Mouse (Mus musculus): ENCODE measurements around the gene Rbmx2. TPM values are rescaled to one million over a fixed set of nuclear protein-coding genes. Genes with fewer than 3 reads are reported as not detected.

Gene Rbmx2
- polyA plus RNA-seq, 1 experiment from 2014 or later = 13.4 TPM

- Histone ChIP-seq H3K9ac (ENCODE audit: low read depth, low read length) (no peak overlapping the region), H3K27ac (ENCODE audit: low read depth, low read length) (no peak overlapping the region)
- TF ChIP-seq CTCF (IDR thresholded peaks at IDR 0.05; ENCODE audit: low read depth) = no peak
Observed at GRCm38 (mm10) chrX:48683857-48684256, 10.9 kb upstream of the Rbmx2 start.

DNA sequence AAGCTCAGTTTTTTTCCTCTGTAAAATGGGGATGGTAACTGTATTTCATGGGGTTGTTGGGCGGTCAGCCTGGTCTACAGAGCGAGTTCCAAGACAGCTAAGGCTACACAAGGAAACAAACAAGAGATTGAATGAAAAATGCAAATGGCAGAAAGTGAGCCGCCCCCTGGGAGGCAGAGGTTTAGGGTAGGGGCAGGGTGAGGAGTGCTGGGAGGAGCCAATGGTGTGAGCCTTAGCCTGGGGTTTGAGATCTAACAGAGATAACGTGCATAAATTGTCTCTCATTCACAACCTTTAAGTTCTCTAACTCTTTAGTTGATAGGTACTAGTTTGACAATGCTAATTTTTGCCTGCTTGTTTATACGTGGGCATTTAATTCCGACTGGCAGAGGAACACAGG lies 344 bp upstream of the Rbmx2 start:
- no peak for TF ChIP-seq CTCF (IDR thresholded peaks at IDR 0.05; ENCODE audit: low read depth)
- H3K9me3 ChIP-seq (ENCODE audit: control insufficient read depth) = no peaks in the 10 kb centered on the region
- no peak overlapping the region for H3K27ac ChIP-seq (ENCODE audit: low read depth, low read length)
- 20% methylated on average over 6 of the region's 6 CpGs for WGBS
- H3K4me2 ChIP-seq (replicated peaks; ENCODE audit: low read depth) = peak overlapping the region; percentile 61
- H3K9ac ChIP-seq (ENCODE audit: low read depth, low read length) = no peak overlapping the region
- no peaks in the 10 kb centered on the region for H3K4me1 ChIP-seq (replicated peaks; ENCODE audit: control insufficient read depth, insufficient read depth, low read length)
- H3K4me3 ChIP-seq (ENCODE audit: low read depth, low read length) = peak overlapping the region; percentile 56
- no peaks in the 10 kb centered on the region for H3K27me3 ChIP-seq (replicated peaks; ENCODE audit: control insufficient read depth, insufficient read depth, low read length)
- H3K36me3 ChIP-seq (ENCODE audit: control insufficient read depth, insufficient read depth) = no peaks in the 10 kb centered on the region
- 0 out of 2 replicates have a peak, but pooled peaks have one; percentile 2 for ATAC-seq

More at GRCm38 (mm10) chrX:48683857-48684256, 10.9 kb upstream of the Rbmx2 start:
- ATAC-seq = no peak
- no peak overlapping the region for H3K4me3 ChIP-seq (ENCODE audit: low read depth, low read length)
- WGBS = 72% methylated on average over 5 of the region's 5 CpGs
- H3K4me2 ChIP-seq (replicated peaks; ENCODE audit: low read depth) = no peak overlapping the region
- no peaks in the 10 kb centered on the region for H3K27me3 ChIP-seq (replicated peaks; ENCODE audit: control insufficient read depth, insufficient read depth, low read length)
- H3K4me1 ChIP-seq (replicated peaks; ENCODE audit: control insufficient read depth, insufficient read depth, low read length) = no peaks in the 10 kb centered on the region
- no peaks in the 10 kb centered on the region for H3K36me3 ChIP-seq (ENCODE audit: control insufficient read depth, insufficient read depth)
- H3K9me3 ChIP-seq (ENCODE audit: control insufficient read depth) = no peaks in the 10 kb centered on the region

DNA sequence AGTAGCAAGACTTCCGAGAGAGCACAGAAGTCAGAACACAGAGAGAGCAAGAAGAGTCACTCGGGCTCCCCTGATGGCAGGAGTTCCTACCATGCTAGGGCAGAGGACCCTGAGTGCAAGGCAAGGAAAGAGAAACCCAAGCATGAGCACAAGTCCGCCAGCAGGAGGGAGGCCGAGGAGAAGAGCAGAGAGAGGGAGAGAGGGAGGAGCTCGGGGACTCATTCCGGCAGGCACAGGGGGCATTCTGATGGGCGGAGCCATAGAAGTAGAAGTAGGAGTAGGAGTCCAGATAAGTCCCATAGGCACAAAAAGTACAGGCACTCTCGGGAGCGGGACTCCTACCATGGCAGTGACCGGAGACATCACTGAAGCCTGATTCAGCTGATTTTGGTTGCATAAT lies 14.9 kb downstream of the Rbmx2 start:
- no peak overlapping the region for H3K9ac ChIP-seq (ENCODE audit: low read depth, low read length)
- WGBS = 89% methylated on average over 10 of the region's 10 CpGs
- H3K4me1 ChIP-seq (replicated peaks; ENCODE audit: control insufficient read depth, insufficient read depth, low read length) = no peaks in the 10 kb centered on the region
- no peak overlapping the region for H3K4me2 ChIP-seq (replicated peaks; ENCODE audit: low read depth)
- TF ChIP-seq CTCF (IDR thresholded peaks at IDR 0.05; ENCODE audit: low read depth) = no peak
- H3K36me3 ChIP-seq (ENCODE audit: control insufficient read depth, insufficient read depth) = no peaks in the 10 kb centered on the region
- H3K27me3 ChIP-seq (replicated peaks; ENCODE audit: control insufficient read depth, insufficient read depth, low read length) = no peaks in the 10 kb centered on the region
- no peak for ATAC-seq
- no peaks in the 10 kb centered on the region for H3K9me3 ChIP-seq (ENCODE audit: control insufficient read depth)
- H3K4me3 ChIP-seq (ENCODE audit: low read depth, low read length) = no peak overlapping the region
- no peak overlapping the region for H3K27ac ChIP-seq (ENCODE audit: low read depth, low read length)

DNA sequence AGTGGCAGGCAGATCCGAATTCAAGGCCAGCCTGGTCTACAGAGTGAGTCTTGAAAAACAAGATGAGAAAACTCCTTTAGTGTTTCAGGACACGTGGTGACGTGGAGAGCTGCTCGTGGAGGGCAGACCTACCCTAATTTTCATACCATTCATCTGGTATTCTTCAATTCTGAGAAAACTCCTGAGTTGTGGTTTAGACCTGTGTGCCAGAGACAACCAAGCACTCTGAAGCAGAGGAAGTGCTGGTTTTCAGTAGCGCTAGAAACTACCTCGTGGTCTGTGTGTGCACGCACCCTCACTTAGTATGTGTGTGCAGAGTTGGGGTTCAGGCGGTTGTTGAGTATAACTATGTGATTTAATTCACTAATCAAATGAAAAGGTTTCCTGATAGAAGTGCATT lies 18.0 kb downstream of the Rbmx2 start:
- no peak overlapping the region for H3K27ac ChIP-seq (ENCODE audit: low read depth, low read length)
- ATAC-seq = no peak
- no peaks in the 10 kb centered on the region for H3K27me3 ChIP-seq (replicated peaks; ENCODE audit: control insufficient read depth, insufficient read depth, low read length)
- H3K4me2 ChIP-seq (replicated peaks; ENCODE audit: low read depth) = no peak overlapping the region
- no peak for TF ChIP-seq CTCF (IDR thresholded peaks at IDR 0.05; ENCODE audit: low read depth)
- WGBS = 87% methylated on average over 8 of the region's 8 CpGs
- H3K4me1 ChIP-seq (replicated peaks; ENCODE audit: control insufficient read depth, insufficient read depth, low read length) = no peaks in the 10 kb centered on the region
- H3K9ac ChIP-seq (ENCODE audit: low read depth, low read length) = no peak overlapping the region
- no peak overlapping the region for H3K4me3 ChIP-seq (ENCODE audit: low read depth, low read length)
- no peaks in the 10 kb centered on the region for H3K36me3 ChIP-seq (ENCODE audit: control insufficient read depth, insufficient read depth)
- no peaks in the 10 kb centered on the region for H3K9me3 ChIP-seq (ENCODE audit: control insufficient read depth)

GRCm38 (mm10) chrX:48754710-48755283 lies 60.0 kb downstream of the Rbmx2 start:
- Histone ChIP-seq H3K4me2 (replicated peaks; ENCODE audit: low read depth) (no peak overlapping the region), H3K9ac (ENCODE audit: low read depth, low read length) (no peak overlapping the region), H3K27ac (ENCODE audit: low read depth, low read length) (no peak overlapping the region), H3K4me1 (replicated peaks; ENCODE audit: control insufficient read depth, insufficient read depth, low read length) (no peaks in the 10 kb centered on the region), H3K9me3 (ENCODE audit: control insufficient read depth) (no peaks in the 10 kb centered on the region), H3K4me3 (ENCODE audit: low read depth, low read length) (no peak overlapping the region), H3K36me3 (ENCODE audit: control insufficient read depth, insufficient read depth) (no peaks in the 10 kb centered on the region), H3K27me3 (replicated peaks; ENCODE audit: control insufficient read depth, insufficient read depth, low read length) (no peaks in the 10 kb centered on the region)
- WGBS = 78% methylated on average over 2 of the region's 2 CpGs
- no peak for ATAC-seq
- TF ChIP-seq CTCF (IDR thresholded peaks at IDR 0.05; ENCODE audit: low read depth) = no peak

Other genes starting within 250 kb of the Rbmx2 start
- 10.6 and 11.1 TPM in 2 replicates for gene Elf4, start 231.9 kb upstream of the Rbmx2 start, polyA plus RNA-seq (2015; fragmentation: Nextera tagmentation; extraction: Ambion mirVana)
- 67.2 and 68.9 TPM in 2 replicates for gene Aifm1, start 181.4 kb upstream of the Rbmx2 start, polyA plus RNA-seq (2015; fragmentation: Nextera tagmentation; extraction: Ambion mirVana)
- gene Rab33a, start 175.7 kb upstream of the Rbmx2 start, polyA plus RNA-seq (2015; fragmentation: Nextera tagmentation; extraction: Ambion mirVana) = 1.6 and 2.4 TPM in 2 replicates
- gene Zfp280c, start 100.5 kb upstream of the Rbmx2 start, polyA plus RNA-seq (2015; fragmentation: Nextera tagmentation; extraction: Ambion mirVana) = 3.2 and 3.9 TPM in 2 replicates
- 7.9 and 9.5 TPM in 2 replicates for gene Slc25a14, start 71.6 kb upstream of the Rbmx2 start, polyA plus RNA-seq (2015; fragmentation: Nextera tagmentation; extraction: Ambion mirVana)
- gene Gpr119, start 20.5 kb upstream of the Rbmx2 start, polyA plus RNA-seq (2015; fragmentation: Nextera tagmentation; extraction: Ambion mirVana) = 0.07 and 0.17 TPM in 2 replicates
- not detected in 2 replicates for gene Gm595, start 182.7 kb downstream of the Rbmx2 start, polyA plus RNA-seq (2015; fragmentation: Nextera tagmentation; extraction: Ambion mirVana)